Mouse (Mus musculus): ENCODE results near the gene Syce3.

Syce3 gene

GRCm38 (mm10) chr15:89372536-89372935, 37.8 kb downstream of the Syce3 start:
- no peak for DNase-seq (ENCODE audit: low spot score)

DNA sequence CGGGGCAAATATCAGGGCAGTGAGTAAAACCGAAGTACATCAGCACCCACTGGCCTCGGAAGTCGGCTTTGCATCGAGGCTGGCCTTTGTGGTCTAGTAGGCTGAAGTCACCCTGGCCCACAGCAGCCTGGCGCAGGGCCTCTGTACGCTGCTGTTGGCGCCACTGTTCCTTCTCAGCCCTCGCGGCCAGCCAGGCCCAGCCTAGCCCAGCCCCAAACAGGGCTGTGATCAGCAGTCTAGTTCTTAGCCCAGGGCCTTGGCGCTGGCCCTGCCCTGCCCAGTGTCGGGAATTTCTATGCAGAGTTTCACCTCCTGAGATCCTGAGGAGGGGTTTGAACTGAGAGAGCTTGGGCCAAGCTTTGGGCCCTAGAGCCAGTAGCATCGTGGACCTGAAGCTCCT, 38.2 kb downstream of the Syce3 start:
- no peak for DNase-seq (ENCODE audit: low spot score)

GRCm38 (mm10) chr15:89365141-89365551, 45.2 kb downstream of the Syce3 start:
- DNase-seq (ENCODE audit: low spot score): no peak

GRCm38 (mm10) chr15:89363051-89363450, 47.3 kb downstream of the Syce3 start:
- DNase-seq (ENCODE audit: low spot score): no peak

GRCm38 (mm10) chr15:89358784-89359183, 51.5 kb downstream of the Syce3 start:
- no peak for DNase-seq (ENCODE audit: low spot score)

DNA sequence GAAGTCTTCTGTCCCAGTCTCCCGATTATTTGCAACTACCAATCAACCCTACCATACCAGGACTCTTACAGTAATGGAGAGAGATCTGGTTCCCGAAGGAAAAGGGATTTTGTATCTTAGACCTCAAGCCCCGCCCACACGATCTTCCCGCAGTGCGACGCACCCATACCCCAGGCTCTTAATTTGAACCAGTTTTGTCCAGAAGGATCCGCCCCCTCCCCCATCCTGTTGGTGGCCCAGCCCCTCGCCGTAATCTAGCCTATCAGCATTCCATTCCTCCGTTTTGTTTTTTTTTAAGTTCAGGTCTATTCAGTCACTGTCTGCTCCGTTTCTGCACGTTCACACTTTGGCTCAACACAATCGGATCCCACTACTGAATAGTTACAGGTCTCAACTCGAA, 53.9 kb downstream of the Syce3 start:
- DNase-seq (ENCODE audit: low spot score): no peak

DNA sequence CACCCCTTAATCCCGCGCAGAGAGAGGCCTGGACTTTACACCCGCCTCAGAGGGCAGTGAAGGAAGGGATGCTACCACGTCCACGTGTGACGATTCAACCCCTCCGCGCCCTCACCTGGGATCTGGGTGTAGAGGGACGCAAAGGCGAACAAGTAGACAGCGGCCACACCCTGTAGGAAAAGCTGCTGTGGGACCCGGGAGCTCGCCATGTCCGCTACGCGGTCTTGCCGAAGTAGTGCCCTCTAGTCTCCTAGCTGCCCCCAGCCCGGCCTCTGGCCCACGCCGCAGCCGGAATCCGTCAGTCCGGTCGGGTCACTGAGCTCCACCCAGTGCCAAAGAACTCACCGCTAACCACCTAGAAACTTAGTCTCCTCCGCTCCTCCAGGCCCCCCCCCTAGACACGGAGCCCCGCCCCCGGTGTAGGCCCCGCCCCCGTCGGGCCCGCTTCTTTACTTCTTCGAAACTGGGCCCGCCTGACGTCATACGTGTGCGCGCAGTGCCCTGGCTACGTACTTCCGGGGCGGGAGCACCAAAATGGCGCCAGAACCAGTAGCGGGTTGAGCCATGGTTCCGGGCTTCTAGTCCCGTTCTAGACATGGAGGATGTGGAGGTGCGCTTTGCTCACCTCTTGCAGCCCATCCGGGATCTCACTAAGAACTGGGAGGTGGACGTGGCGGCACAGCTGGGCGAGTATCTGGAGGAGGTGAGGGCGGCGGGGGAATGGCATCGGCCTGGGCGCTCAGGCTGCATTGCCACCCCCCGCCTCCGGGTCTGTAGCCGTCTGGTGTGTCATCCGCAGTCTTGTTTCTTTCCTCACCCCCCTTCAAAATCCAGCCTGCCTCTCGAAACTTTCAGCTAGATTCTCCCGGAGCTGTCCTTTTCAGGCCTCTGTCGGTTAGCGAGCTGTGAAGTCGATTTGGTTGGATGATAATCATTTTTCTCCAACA, 54.8 kb downstream of the Syce3 start, which contains the start of the genes Lmf2 and Ncaph2:
Lmf2 (minus strand) TSS at position 419 of the 947 bp plus-strand sequence.
Ncaph2 (plus strand) TSS at position 479 of the 947 bp plus-strand sequence.
- peak; percentile 91 for DNase-seq (ENCODE audit: low spot score)

DNA sequence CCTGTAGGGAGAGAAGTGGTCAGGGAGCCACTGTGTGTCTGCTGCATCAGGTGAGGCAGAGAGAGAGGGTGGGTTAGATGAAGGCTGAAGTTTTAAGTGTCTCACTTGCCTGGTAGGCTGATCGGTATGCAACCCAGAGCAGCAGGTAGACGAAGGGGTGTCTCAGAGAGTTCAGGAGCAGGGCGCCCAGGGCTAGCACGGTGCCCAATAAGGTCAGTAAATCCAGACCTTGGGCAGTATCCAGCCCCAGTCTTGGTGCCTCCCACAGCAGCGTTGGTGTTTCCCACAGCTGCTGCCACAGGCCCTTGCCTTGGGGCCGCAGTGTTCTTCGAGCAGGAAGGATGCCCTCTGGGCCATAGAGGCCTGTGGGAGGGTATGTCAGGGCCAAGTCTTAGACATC, 55.8 kb downstream of the Syce3 start:
- no peak for DNase-seq (ENCODE audit: low spot score)

- DNase-seq (ENCODE audit: low spot score): no peak
These were observed 56.5 kb downstream of the Syce3 start for GRCm38 (mm10) chr15:89353837-89354236.

- DNase-seq (ENCODE audit: low spot score): no peak
These were observed 57.5 kb downstream of the Syce3 start for GRCm38 (mm10) chr15:89352795-89353194.

- no peak for DNase-seq (ENCODE audit: low spot score)
These were observed 58.2 kb downstream of the Syce3 start for GRCm38 (mm10) chr15:89352054-89352453.

GRCm38 (mm10) chr15:89351302-89351701, 59.0 kb downstream of the Syce3 start:
- no peak for DNase-seq (ENCODE audit: low spot score)

DNA sequence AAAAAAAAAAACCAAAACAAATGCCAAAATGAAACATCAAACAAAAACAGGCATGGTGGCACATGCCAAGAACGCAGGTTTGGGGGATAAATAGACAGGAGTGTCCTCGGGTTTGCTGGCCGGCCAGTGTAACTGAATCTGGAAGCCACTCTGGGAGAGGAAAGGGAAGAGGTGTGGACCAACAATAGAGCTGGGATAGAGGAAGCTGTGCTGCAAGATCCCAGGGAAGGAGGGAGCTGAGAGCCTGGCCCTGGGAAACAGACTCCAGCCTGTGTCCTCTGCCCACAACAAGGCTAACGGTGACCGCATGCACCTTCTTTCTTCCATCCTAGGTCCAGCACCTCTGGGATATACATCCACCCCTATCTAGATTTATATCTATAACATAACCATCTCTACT, 59.9 kb downstream of the Syce3 start:
- DNase-seq (ENCODE audit: low spot score): no peak

- DNase-seq (ENCODE audit: low spot score): no peak
These were observed 67.0 kb downstream of the Syce3 start for GRCm38 (mm10) chr15:89343325-89343724.

DNA sequence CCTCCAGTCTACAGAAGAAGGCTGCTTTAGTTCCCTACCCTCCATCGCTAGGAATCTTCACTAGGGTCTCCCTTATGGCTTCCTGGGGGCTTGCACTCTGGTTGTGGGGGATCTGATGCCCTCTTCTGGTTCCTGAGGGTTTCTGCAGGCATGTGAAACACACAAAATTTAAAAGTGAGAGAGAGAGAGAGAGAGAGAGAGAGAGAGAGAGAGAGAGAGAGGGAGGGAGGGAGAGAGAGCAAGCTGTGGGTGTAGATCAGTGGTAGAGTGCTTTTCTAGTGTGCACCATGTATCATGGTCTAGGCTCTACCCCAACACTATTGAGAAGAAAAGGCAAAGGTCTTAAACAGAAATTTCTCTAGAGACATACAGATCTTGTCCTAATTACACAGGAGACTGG, 68.6 kb downstream of the Syce3 start:
- no peak for DNase-seq (ENCODE audit: low spot score)

Measured in left cerebral cortex, adult 11 months (tissue).